Mouse (Mus musculus) E14TG2a.4 (cell line): ENCODE measurements around the gene Dnajc8.
A peak's percentile ranks its signal among the peaks of the same experiment; 100 is the strongest.

Experiments
- H3K27me3 ChIP-seq: 2 replicates; pipeline ENCODE4 v1.6.1; 2014; ENCODE audit warnings: low read length, control low read depth; ENCODE audit not compliant: insufficient read depth
- H3K36me3 ChIP-seq: 2 replicates; pipeline ENCODE4 v1.6.1; 2014; ENCODE audit warnings: low read length, control low read depth; ENCODE audit not compliant: insufficient read depth
- H3K4me1 ChIP-seq: replicated peaks from 2 replicates; pipeline ENCODE4 v1.6.1; 2014; ENCODE audit warnings: low read depth, low read length, control low read depth
- H3K4me3 ChIP-seq: replicated peaks from 2 replicates; pipeline ENCODE4 v1.5.1; 2014; ENCODE audit warnings: mild to moderate bottlenecking, low read length
- H3K9me3 ChIP-seq: 2 replicates; pipeline ENCODE4 v1.6.1; 2014; ENCODE audit warnings: low read length, control low read depth
- CTCF ChIP-seq: conservative IDR thresholded peaks from 2 replicates; pipeline ENCODE4 v1.5.1; 2014; ENCODE audit warnings: low read length
- NANOG ChIP-seq: IDR thresholded peaks from 2 replicates; pipeline ENCODE4 v1.6.1; 2014; ENCODE audit warnings: borderline replicate concordance, low read length, mixed read lengths
- POU5F1 ChIP-seq: IDR thresholded peaks from 2 replicates; pipeline ENCODE4 v1.6.1; 2014; ENCODE audit warnings: low read length, borderline replicate concordance

Gene Dnajc8

DNA sequence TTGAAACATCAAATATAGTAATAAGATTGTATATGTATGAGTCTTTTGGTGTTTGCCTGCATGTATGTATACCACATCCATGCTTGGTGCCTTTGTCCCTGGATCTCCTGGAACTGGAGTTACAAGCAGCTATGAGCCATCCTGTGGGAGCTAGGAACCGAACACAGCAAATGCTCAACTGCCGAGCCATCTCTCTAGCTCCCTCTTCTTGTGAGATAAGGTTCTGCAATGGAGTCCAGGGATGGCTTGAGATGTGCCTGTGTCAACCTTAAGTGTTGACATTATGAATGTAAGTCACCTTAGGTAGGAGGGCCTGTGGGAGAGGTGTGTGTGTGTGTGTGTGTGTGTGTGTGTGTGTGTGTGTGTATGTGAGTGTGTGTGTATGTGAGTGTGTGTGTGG lies 8.7 kb upstream of the Dnajc8 start:
- Histone ChIP-seq H3K27me3 (no peaks in the 10 kb centered on the region), H3K36me3 (peaks cover 36% of the 10 kb centered on the region), H3K4me3 (no peak overlapping the region), H3K9me3 (no peaks in the 10 kb centered on the region), H3K4me1 (peaks cover 82% of the 10 kb centered on the region)
- TF ChIP-seq POU5F1 = no peak
- peak; percentile 75 for TF ChIP-seq CTCF
- no peak for TF ChIP-seq NANOG

DNA sequence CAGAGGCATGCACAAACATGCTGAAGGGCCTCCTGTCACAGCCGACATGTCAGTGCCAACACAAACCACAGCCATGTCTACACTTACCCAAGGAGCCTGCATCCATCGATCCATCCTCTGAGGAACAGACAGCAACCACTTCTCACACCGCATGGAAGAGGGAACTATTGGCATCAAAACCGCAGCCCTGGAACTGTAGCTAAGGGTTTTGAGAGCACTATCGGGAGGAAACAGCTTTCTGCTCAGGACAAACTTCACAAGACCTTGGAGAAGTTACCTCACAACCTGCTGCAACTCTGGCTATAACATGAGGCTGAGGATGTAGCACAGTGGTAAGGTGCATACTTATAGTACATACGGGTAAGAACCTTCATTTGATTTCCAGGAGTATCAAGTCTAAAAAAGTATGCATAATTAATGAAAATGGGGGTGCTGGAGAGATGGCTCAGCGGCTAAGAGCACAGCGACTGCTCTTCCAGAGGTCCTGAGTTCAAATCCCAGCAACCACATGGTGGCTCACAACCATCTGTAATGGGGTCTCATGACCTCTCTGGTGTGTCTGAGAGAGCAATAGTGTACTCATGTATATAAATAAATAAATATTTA lies 7.3 kb upstream of the Dnajc8 start:
- Histone ChIP-seq H3K36me3 (peaks cover 40% of the 10 kb centered on the region), H3K4me3 (no peak overlapping the region), H3K4me1 (peaks cover 80% of the 10 kb centered on the region), H3K9me3 (no peaks in the 10 kb centered on the region), H3K27me3 (no peaks in the 10 kb centered on the region)
- TF ChIP-seq POU5F1 (no peak), CTCF (no peak), NANOG (no peak)

DNA sequence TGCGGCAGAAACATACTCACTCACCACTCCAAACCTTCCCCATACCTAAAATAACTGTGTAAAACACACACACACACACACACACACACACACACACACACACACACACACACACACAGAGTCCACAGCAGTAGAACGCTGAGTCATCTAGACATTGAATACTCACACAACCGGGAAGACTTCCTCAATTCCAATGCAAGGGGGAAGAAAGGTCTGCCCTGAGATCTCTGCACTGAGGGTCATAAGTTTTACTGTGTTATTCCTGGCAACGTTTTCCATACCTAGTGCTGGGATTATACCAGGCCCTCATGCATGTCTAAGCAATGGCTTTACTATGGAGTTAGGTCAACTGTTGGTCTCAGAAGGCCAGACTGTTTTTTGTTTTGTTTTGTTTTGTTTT lies 6.0 kb upstream of the Dnajc8 start:
- TF ChIP-seq NANOG = no peak
- no peak for TF ChIP-seq POU5F1
- TF ChIP-seq CTCF = no peak

DNA sequence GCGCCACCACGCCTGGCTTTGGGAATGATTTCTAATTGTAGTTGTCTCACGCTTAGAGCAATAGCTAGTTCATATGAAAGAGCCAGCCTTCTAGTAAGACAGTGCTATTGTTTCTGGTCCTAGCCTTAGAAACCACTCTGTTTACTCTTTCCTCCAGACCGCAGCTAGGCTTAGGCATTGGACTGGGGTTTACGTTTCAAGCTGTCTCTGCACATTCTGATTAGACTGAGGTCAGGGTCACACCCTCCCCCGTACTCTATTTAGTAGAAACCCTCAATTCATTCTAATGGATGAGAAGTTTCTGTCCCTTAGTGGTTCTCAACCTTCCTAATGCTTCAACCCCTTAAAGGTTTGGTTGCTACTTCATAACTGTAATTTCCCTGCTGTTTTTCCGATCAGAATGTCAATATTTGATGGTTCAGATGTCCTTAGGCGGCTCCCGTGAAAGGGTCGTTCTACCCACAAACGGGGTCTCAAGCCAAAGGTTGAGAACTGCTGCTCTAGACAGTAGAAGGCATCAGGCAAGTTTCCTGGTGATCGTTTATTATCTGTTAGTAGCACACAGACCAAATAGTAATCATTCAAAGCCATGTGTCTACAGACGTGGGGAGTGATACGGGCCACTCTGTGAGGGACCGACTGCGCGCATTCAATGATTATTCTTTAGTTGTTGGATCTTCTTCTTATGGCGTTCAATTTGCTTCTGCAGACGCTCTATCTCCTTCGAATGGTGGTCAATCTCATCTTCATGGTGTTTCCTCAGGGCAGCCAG lies 5.1 kb upstream of the Dnajc8 start:
- peaks cover 40% of the 10 kb centered on the region for H3K36me3 ChIP-seq
- no peaks in the 10 kb centered on the region for H3K9me3 ChIP-seq
- 0 out of 2 replicates have a peak overlapping the region, but pooled peaks have one; percentile 3 for H3K4me3 ChIP-seq
- H3K27me3 ChIP-seq = no peaks in the 10 kb centered on the region
- no peak for TF ChIP-seq NANOG
- TF ChIP-seq POU5F1 = no peak
- no peak for TF ChIP-seq CTCF
- H3K4me1 ChIP-seq = peaks cover 75% of the 10 kb centered on the region

More for the DNA sequence above, 6.0 kb upstream of the Dnajc8 start:
- Histone ChIP-seq H3K4me3 (no peak overlapping the region), H3K9me3 (no peaks in the 10 kb centered on the region), H3K36me3 (peaks cover 40% of the 10 kb centered on the region), H3K27me3 (no peaks in the 10 kb centered on the region), H3K4me1 (peaks cover 75% of the 10 kb centered on the region)

DNA sequence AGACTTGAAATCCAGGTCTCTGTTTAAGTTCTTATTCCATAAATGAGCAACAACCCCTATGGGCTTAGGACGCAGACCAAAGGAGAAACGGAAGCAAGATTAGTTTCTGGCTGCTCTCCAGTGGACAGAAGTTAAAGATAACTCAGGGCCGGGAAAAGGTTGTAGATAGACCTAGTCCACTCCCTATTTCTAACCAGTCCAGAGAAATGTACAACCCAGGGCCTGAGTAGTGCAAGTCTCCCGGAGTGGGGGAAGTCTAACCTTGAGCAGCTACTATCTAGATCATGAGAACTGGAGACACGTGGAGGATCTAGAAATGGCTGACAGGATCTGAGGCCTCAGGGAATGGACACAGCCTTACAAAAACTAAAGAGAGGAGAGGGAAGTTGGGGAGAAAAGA lies 2.9 kb upstream of the Dnajc8 start:
- H3K27me3 ChIP-seq = no peaks in the 10 kb centered on the region
- TF ChIP-seq POU5F1 (no peak), NANOG (no peak), CTCF (no peak)
- peaks cover 70% of the 10 kb centered on the region for H3K4me1 ChIP-seq
- no peaks in the 10 kb centered on the region for H3K9me3 ChIP-seq
- H3K36me3 ChIP-seq = peaks cover 44% of the 10 kb centered on the region
- peak overlapping the region; percentile 95 for H3K4me3 ChIP-seq

DNA sequence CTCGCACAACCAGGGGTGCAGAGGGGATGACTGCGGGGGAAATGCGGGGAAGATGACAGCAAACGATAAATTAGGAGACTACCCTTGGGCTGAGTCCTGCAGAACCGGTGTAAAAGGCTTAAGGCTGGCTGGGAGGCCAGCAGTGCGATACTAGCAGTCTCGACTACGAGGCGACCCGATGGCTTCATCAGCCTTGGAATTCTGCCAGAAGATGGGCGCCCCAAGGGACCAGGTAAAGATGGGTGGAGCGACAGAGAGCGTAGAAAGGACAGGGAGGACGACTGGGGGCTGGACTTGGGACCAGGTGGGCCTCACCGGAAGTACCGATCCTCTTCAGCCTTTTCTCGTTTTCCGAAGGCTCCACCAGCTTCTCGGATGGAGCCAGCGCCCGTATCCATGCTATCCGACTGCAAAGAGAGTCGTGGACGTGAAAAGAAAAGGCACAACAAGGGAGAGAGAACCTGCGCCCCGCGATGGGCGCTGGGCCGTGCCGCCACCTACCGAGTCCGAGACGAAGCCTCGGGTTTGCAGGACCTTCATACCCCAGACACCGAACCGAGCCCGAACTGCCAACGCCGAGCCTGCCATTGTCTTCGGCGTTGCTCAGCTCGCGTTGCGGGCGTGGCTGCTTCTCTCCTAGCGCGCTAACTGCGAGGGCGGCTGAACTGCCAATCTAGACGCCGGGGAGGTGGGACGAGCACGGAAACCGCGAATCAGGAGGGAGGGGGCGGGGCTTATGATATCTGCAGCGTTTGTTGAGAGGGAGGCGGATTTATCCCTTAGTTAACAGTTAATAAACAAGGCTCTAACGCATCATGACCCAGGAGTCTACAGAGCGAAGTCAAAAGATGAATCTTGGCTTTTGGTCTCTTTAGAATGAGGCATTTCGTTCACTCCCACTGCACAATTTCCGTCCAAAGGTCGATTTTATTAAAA lies 2.1 kb upstream of the Dnajc8 start, which contains the start of gene Atpif1:
TSS of gene Atpif1 (minus strand) at position 679 of the 936 bp plus-strand sequence.
- peaks cover 48% of the 10 kb centered on the region for H3K36me3 ChIP-seq
- H3K9me3 ChIP-seq = no peaks in the 10 kb centered on the region
- TF ChIP-seq NANOG = no peak
- no peak for TF ChIP-seq POU5F1
- TF ChIP-seq CTCF = no peak

DNA sequence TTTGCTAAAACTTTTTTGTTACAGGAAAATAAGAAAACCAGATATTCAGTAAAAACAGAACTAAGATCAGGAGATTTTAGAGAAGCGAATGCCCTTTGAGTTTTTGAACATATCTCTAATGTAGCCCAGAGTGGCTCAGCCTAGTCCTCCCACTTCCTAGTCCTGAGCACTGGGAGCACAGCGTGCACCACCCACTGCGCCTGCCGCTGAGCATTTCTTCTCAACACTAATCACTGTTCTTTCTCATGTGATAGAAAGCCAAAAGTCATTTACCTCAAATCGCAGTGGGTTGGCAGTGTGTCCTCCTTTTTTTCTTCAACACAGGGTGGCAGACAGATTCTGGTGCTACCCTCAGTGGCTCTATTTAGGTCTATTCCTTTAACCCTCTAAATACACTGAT lies 4.1 kb downstream of the Dnajc8 start:
- TF ChIP-seq NANOG (no peak), CTCF (no peak), POU5F1 (no peak)
- no peak overlapping the region for H3K4me3 ChIP-seq
- H3K4me1 ChIP-seq = peaks cover 82% of the 10 kb centered on the region
- H3K9me3 ChIP-seq = no peaks in the 10 kb centered on the region
- H3K36me3 ChIP-seq = peaks cover 77% of the 10 kb centered on the region
- no peaks in the 10 kb centered on the region for H3K27me3 ChIP-seq

More for the DNA sequence above, 2.1 kb upstream of the Dnajc8 start, which contains the start of gene Atpif1:
- peak within 1 kb of the TSS; percentile 95 for H3K4me3 ChIP-seq
- H3K27me3 ChIP-seq = no peaks in the 10 kb centered on the region
- H3K4me1 ChIP-seq = peaks cover 74% of the 10 kb centered on the region

DNA sequence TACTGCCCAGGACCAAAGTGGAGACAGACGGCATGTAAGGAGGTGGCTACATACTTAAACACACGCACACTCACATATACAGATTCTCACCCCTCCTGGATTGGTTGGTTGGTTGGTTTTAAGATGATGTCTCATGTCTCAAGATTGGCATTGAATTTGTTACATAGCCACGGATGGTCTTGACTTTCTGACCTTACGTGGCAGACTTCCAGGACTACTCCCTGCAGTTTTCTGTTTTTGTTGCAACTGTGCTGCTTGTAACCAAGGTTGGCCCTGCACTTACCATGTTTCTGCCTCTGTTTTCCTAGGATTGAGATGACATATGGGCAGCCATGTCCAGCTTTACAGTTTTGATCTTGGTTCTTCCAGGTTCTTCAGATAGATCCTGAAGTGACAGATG lies 6.1 kb downstream of the Dnajc8 start:
- peaks cover 96% of the 10 kb centered on the region for H3K36me3 ChIP-seq
- no peak overlapping the region for H3K4me3 ChIP-seq
- no peak for TF ChIP-seq NANOG
- no peak for TF ChIP-seq CTCF
- no peak for TF ChIP-seq POU5F1
- no peaks in the 10 kb centered on the region for H3K9me3 ChIP-seq
- no peaks in the 10 kb centered on the region for H3K27me3 ChIP-seq
- peaks cover 80% of the 10 kb centered on the region for H3K4me1 ChIP-seq
